Mouse (Mus musculus): Measurements from ENCODE around the gene Gyg. TPM values are rescaled to one million over a fixed set of nuclear protein-coding genes. Genes with fewer than 3 reads are reported as not detected.

Gyg gene
- polyA plus RNA-seq (2015; fragmentation: Nextera tagmentation; extraction: Ambion mirVana), result 39.1 and 41.8 TPM in 2 replicates

DNA sequence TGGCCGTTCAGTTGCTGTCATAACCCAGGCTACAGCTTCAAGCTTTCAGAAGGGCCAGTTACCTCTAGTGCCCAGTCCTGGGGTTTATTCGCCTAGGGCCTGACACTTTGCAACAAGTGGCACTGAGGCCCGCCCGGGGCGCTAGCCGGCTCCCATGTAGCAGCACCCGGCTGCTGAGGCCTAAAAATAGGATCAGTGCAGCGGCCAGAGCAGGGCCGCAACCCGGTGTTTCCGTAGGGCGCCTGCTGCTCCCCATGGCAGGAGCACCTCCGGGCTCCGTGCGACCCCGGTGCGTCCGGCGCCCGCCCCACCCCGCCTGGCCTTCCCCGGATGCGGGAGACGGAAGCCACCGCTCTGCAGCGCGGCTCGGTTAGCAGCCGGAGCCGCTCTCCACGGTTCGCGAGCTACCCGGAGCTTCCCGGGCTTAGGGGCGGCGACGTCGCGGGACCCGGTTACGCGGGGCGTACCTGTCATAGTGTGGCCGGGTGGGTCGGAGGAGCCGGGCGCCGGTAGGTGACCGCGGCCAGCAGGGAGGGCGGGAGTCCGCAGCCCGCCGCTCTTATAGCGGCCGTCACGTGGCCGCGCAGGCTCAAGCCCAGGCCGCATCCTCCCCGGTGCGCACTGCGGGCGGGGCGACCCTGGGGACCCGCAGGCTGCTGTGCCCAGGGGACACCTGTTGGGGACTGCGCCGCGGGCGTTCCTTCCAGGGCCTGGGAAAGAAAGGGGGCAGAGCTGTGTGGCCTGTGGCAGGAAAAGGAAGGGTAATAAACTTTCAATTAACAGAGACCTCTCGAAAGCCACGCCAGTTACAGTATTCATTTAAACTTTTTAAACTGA lies at the start of gene Gyg:
Gyg (minus strand) TSS at position 787 of the 837 bp plus-strand sequence.
- 0 out of 2 replicates have a peak, but pooled peaks cover 5% of the 10 kb centered on the region for H3K9me3 ChIP-seq (replicated peaks)
- 1% methylated on average over 72 of the region's 73 CpGs for WGBS

DNA sequence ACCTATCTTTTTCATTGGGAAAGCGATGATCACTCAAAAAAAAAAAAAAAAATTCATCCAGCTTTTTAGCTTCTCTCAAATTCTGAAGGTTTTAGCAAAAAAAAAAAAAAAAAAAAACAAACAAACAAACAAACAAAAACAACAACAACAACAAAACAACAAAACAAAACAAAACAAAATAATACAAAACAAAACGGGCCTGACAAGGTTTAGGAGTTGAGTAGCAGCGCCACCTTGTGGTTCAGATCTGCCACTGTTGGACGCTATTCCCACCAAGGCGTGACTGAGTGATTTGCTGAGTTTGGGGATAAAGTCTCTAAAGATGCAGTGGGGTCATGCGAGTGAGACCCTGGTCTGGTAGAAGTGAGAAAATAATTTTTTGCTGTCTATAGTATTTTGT lies 43.8 kb upstream of the Gyg start:
- H3K9me3 ChIP-seq (replicated peaks), result no peaks in the 10 kb centered on the region
- H3K27me3 ChIP-seq, result no peaks in the 10 kb centered on the region
- WGBS, result 23% methylated on average over 6 of the region's 6 CpGs
- no peak overlapping the region for H3K4me2 ChIP-seq (replicated peaks)
- no peak overlapping the region for H3K27ac ChIP-seq (replicated peaks)
- no peak overlapping the region for H3K9ac ChIP-seq
- H3K4me1 ChIP-seq, result no peaks in the 10 kb centered on the region
- H3K36me3 ChIP-seq, result no peaks in the 10 kb centered on the region
- ATAC-seq (ENCODE audit: insufficient number of reproducible peaks, low FRiP score, low TSS enrichment, low read depth), result no peak; the same call in 1 of the 2 replicates
- no peak overlapping the region for H3K4me3 ChIP-seq (replicated peaks)

More for the DNA sequence above, at the start of gene Gyg:
- ATAC-seq (ENCODE audit: insufficient number of reproducible peaks, low FRiP score, low TSS enrichment, low read depth), result peak; percentile 91
- Histone ChIP-seq H3K4me2 (replicated peaks) (peak within 1 kb of the TSS; percentile 81), H3K4me3 (replicated peaks) (peak within 1 kb of the TSS; percentile 67), H3K4me1 (0 out of 2 replicates have a peak, but pooled peaks cover 3% of the 10 kb centered on the region), H3K27me3 (no peaks in the 10 kb centered on the region), H3K27ac (replicated peaks) (0 out of 2 replicates have a peak within 1 kb of the TSS, but pooled peaks have one; percentile 9), H3K36me3 (no peaks in the 10 kb centered on the region), H3K9ac (peak within 1 kb of the TSS; percentile 61)

GRCm38 (mm10) chr3:20197878-20198277 lies 42.8 kb upstream of the Gyg start:
- Histone ChIP-seq H3K27ac (replicated peaks) (no peak overlapping the region), H3K36me3 (no peaks in the 10 kb centered on the region), H3K9ac (no peak overlapping the region), H3K4me2 (replicated peaks) (no peak overlapping the region), H3K27me3 (no peaks in the 10 kb centered on the region), H3K9me3 (replicated peaks) (no peaks in the 10 kb centered on the region), H3K4me3 (replicated peaks) (no peak overlapping the region), H3K4me1 (no peaks in the 10 kb centered on the region)
- 69% methylated on average over 10 of the region's 10 CpGs for WGBS
- ATAC-seq (ENCODE audit: insufficient number of reproducible peaks, low FRiP score, low TSS enrichment, low read depth), result no peak

DNA sequence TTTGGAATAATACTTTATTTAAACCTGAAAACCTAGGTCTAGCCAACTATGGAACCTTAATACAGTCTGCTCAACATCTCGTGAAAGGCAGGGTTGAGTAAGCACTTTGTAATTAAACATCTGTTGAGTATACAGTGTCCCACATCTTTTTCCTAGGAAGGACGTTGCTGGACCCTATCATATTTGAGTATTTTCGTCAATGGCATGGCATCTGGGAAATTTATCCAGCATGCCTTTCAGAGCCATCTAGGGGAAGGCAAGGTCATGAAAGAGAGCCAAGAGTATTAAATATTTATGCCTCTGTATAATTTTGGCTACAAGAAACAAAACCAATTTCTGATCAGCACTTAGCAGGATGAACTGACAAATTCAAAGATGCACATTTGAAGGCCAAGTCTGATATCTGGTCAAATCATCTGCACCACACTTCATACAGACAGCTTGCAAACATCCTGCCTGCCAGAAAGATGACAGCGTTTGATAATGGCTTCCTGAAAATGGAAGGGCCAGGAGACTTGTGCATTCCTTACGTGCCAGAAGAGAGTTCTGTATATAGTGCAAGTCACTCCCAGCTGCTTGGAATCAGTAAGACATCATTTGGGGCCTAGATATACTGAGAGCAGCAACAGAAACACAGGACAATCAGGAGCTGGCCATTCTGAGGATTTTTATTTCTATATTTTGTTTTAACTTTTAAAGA lies 34.0 kb upstream of the Gyg start:
- H3K4me2 ChIP-seq (replicated peaks), result no peak overlapping the region
- no peaks in the 10 kb centered on the region for H3K9me3 ChIP-seq (replicated peaks)
- WGBS, result 40% methylated on average over 5 of the region's 5 CpGs
- no peak overlapping the region for H3K27ac ChIP-seq (replicated peaks)
- no peak for ATAC-seq (ENCODE audit: insufficient number of reproducible peaks, low FRiP score, low TSS enrichment, low read depth)
- no peaks in the 10 kb centered on the region for H3K27me3 ChIP-seq
- no peak overlapping the region for H3K9ac ChIP-seq
- H3K4me1 ChIP-seq, result no peaks in the 10 kb centered on the region
- no peak overlapping the region for H3K4me3 ChIP-seq (replicated peaks)
- no peaks in the 10 kb centered on the region for H3K36me3 ChIP-seq

- H3K4me2 ChIP-seq (replicated peaks), result no peak overlapping the region
- no peak for ATAC-seq (ENCODE audit: insufficient number of reproducible peaks, low FRiP score, low TSS enrichment, low read depth)
- no peak overlapping the region for H3K9ac ChIP-seq
- no peaks in the 10 kb centered on the region for H3K36me3 ChIP-seq
- H3K27me3 ChIP-seq, result no peaks in the 10 kb centered on the region
- 90% methylated on average over 6 of the region's 6 CpGs for WGBS
- H3K4me3 ChIP-seq (replicated peaks), result no peak overlapping the region
- H3K4me1 ChIP-seq, result no peaks in the 10 kb centered on the region
- H3K27ac ChIP-seq (replicated peaks), result no peak overlapping the region
- no peaks in the 10 kb centered on the region for H3K9me3 ChIP-seq (replicated peaks)
Measured at GRCm38 (mm10) chr3:20172394-20172793, 17.3 kb upstream of the Gyg start.

- WGBS, result 79% methylated on average over 1 of the region's 1 CpGs
- no peak for ATAC-seq (ENCODE audit: insufficient number of reproducible peaks, low FRiP score, low TSS enrichment, low read depth)
Measured at GRCm38 (mm10) chr3:20167487-20167886, 12.4 kb upstream of the Gyg start.

GRCm38 (mm10) chr3:20155476-20155875 lies 359 bp upstream of the Gyg start:
- 0 out of 2 replicates have a peak, but pooled peaks cover 3% of the 10 kb centered on the region for H3K4me1 ChIP-seq
- 0 out of 2 replicates have a peak, but pooled peaks cover 5% of the 10 kb centered on the region for H3K9me3 ChIP-seq (replicated peaks)
- H3K4me3 ChIP-seq (replicated peaks), result peak overlapping the region; percentile 67
- H3K27ac ChIP-seq (replicated peaks), result no peak overlapping the region
- H3K4me2 ChIP-seq (replicated peaks), result peak overlapping the region; percentile 81; the same call in 1 of the 2 replicates
- no peak for ATAC-seq (ENCODE audit: insufficient number of reproducible peaks, low FRiP score, low TSS enrichment, low read depth)
- 79% methylated on average over 6 of the region's 6 CpGs for WGBS
- no peaks in the 10 kb centered on the region for H3K27me3 ChIP-seq
- H3K9ac ChIP-seq, result no peak overlapping the region
- no peaks in the 10 kb centered on the region for H3K36me3 ChIP-seq

More at GRCm38 (mm10) chr3:20167487-20167886, 12.4 kb upstream of the Gyg start:
- Histone ChIP-seq H3K27ac (replicated peaks) (no peak overlapping the region), H3K9ac (no peak overlapping the region), H3K9me3 (replicated peaks) (no peaks in the 10 kb centered on the region), H3K27me3 (no peaks in the 10 kb centered on the region), H3K4me3 (replicated peaks) (no peak overlapping the region), H3K36me3 (no peaks in the 10 kb centered on the region), H3K4me2 (replicated peaks) (no peak overlapping the region), H3K4me1 (no peaks in the 10 kb centered on the region)

GRCm38 (mm10) chr3:20151651-20152050 lies 3.5 kb downstream of the Gyg start:
- ATAC-seq (ENCODE audit: insufficient number of reproducible peaks, low FRiP score, low TSS enrichment, low read depth), result no peak
- Histone ChIP-seq H3K4me1 (0 out of 2 replicates have a peak, but pooled peaks cover 3% of the 10 kb centered on the region), H3K4me2 (replicated peaks) (no peak overlapping the region), H3K27me3 (no peaks in the 10 kb centered on the region), H3K9me3 (replicated peaks) (no peaks in the 10 kb centered on the region), H3K4me3 (replicated peaks) (no peak overlapping the region), H3K9ac (no peak overlapping the region), H3K36me3 (0 out of 2 replicates have a peak, but pooled peaks cover 6% of the 10 kb centered on the region), H3K27ac (replicated peaks) (no peak overlapping the region)
- 90% methylated on average over 3 of the region's 3 CpGs for WGBS

DNA sequence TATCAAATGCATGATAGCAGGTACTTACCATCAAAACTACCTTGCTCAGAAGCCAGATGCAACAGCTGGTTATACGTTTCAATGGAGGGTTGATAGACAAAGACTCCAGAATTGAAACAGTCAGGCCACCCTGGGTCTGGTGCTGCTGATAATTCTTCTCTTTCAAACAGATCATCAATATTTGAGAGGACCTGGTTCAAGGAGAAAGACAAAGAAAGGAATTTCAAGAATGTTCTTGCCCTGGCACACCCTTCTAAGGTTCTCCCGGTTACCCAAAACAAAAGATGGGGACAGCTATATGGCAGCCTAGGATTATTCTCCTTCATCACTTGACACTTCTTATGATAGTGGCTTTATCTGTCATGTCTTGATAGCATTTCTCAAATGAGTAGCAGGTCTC lies 4.6 kb downstream of the Gyg start:
- Histone ChIP-seq H3K9me3 (replicated peaks) (no peaks in the 10 kb centered on the region), H3K4me3 (replicated peaks) (no peak overlapping the region), H3K27ac (replicated peaks) (no peak overlapping the region), H3K9ac (no peak overlapping the region), H3K4me2 (replicated peaks) (no peak overlapping the region), H3K27me3 (no peaks in the 10 kb centered on the region), H3K36me3 (0 out of 2 replicates have a peak, but pooled peaks cover 6% of the 10 kb centered on the region), H3K4me1 (0 out of 2 replicates have a peak, but pooled peaks cover 3% of the 10 kb centered on the region)
- 75% methylated on average over 2 of the region's 2 CpGs for whole genome bisulfite sequencing
- ATAC-seq (ENCODE audit: insufficient number of reproducible peaks, low FRiP score, low TSS enrichment, low read depth), result no peak

- Histone ChIP-seq H3K4me2 (replicated peaks) (no peak overlapping the region), H3K4me3 (replicated peaks) (no peak overlapping the region), H3K9me3 (replicated peaks) (no peaks in the 10 kb centered on the region), H3K4me1 (no peaks in the 10 kb centered on the region), H3K27me3 (no peaks in the 10 kb centered on the region), H3K36me3 (0 out of 2 replicates have a peak, but pooled peaks cover 6% of the 10 kb centered on the region), H3K27ac (replicated peaks) (no peak overlapping the region), H3K9ac (no peak overlapping the region)
- no peak for ATAC-seq (ENCODE audit: insufficient number of reproducible peaks, low FRiP score, low TSS enrichment, low read depth)
- 69% methylated on average over 5 of the region's 5 CpGs for WGBS
Measured at GRCm38 (mm10) chr3:20147647-20148046, 7.5 kb downstream of the Gyg start.

DNA sequence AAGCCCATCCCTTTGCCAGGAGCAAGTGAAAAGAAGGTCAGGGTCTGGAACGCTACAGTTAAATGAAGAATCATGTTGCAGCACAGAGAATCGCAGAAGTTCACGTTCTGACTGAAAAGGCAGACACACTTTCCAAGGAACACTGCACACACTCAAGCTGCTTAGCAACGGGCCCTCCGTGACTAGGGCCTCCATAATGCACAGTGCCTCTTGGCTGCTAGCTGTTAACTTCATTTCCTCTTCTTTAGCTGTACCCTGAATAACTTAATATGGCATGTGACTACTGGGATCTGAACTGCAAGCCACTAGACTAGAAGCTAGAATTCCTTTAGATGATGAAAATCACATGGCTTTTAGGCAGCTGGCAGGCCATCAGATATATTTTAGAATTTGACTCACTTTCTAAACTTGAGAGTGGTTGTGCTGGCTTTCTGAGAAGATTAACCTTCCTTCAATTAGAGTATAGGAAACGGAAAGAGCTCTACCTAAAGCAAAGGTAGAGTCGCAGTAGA lies 8.2 kb downstream of the Gyg start:
- no peak overlapping the region for H3K27ac ChIP-seq (replicated peaks)
- no peak overlapping the region for H3K4me3 ChIP-seq (replicated peaks)
- H3K27me3 ChIP-seq, result no peaks in the 10 kb centered on the region
- WGBS, result 22% methylated on average over 7 of the region's 7 CpGs
- H3K36me3 ChIP-seq, result 0 out of 2 replicates have a peak, but pooled peaks cover 6% of the 10 kb centered on the region
- no peak overlapping the region for H3K4me2 ChIP-seq (replicated peaks)
- no peak for ATAC-seq (ENCODE audit: insufficient number of reproducible peaks, low FRiP score, low TSS enrichment, low read depth)
- no peaks in the 10 kb centered on the region for H3K9me3 ChIP-seq (replicated peaks)
- H3K4me1 ChIP-seq, result no peaks in the 10 kb centered on the region
- H3K9ac ChIP-seq, result no peak overlapping the region
